Mouse (Mus musculus): Measurements from ENCODE around the gene Slc6a3.
A peak's percentile ranks its signal among the peaks of the same experiment; 100 is the strongest.

Gene Slc6a3

DNA sequence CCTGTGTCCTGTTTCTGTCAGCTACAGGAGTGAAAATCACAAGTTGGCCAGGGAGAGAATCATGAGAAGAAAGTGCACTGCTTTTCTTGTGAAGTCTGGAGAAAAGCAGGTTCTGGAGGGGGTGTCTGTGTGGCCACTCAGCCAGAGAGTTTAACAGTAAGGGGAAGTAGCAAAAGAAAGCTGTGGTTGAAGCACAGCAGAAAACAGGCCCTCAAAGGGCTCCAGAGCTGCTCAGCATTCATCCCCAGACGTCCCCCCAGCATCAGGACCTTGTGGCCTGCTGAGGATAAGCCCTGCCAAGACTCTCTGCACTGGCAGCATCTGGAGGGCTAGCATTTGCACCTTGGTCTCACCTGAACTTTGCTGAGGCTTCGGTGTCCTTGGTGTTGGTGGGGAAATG, 56.0 kb downstream of the Slc6a3 start:
- DNase-seq: no peak

DNA sequence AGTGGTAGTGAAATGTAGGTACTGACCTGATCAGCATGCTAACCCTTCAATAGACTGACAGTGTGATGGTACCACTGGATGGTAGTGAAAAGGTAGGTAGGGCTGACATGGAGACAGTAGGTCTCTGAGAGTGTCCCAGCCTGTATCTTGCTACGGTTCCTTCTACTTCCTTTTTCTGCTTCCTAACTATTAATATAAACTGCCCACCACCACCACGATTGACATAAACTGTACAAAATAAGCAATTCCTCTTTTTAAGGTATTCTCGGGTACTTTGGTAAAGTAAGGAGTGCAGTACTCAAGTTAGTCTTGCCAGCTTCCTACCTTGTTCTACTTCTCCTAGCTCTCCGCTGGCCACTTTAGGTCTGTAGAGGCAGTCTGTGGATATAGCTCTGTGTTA, 59.7 kb downstream of the Slc6a3 start:
- no peak for DNase-seq

DNA sequence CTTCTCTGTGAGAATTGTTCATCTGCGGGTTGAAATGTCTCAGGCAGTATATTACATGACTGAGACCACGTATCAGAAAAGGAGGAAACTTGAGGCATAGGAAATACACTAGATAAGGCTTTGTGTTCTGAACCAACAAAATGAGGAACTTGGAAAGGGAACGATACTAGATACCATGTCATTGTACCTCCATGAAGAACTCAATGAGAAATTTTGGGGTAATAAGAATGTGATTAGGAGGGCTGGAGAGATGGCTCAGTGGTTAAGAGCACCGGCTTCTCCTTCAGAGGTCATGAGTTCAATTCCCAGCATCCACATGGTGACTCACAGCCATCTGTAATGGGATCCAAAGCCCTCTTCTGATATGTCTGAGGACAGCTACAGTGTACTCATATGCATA, 63.7 kb downstream of the Slc6a3 start:
- no peak for DNase-seq

GRCm38 (mm10) chr13:73603046-73603445, 66.5 kb downstream of the Slc6a3 start:
- no peak for DNase-seq

GRCm38 (mm10) chr13:73603522-73604155, 67.1 kb downstream of the Slc6a3 start, which contains the start of gene Clptm1l:
TSS of gene Clptm1l (plus strand) at chr13:73604006.
- peak; percentile 96 for DNase-seq

DNA sequence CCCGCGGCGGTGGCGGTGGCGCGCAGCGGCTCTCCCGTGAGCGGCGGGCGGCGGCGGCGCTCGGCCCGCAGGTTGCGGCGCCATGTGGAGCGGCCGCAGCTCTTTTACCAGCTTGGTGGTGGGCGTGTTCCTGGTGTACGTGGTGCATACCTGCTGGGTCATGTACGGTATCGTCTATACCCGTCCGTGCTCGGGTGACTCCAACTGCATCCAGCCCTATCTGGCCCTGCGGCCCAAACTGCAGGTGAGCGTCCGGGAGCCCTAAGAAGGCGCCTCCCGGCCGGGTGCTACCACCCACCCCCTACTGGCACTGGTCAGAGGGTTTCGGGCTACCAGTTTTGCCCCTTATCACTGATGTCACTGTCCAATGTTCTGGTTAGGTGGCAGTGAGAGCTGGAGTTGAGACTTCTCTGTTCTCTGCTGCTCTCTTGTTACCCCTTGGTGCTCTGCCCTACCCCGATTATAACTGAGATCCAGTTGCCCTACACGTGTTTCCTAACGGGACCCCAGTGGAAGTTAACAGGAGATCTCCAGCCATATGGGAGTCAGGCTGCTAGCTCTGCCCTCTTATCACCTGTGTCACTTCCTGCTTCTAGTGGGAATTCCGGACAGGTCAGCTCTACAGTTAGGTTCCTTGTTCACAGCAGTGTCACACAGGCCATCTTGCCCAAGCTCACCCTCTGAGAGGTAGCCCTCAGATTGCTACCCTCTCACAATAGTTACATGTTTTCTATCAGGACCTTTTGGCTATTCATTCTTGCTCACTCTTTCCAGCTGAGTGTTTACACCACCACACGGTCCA, 67.8 kb downstream of the Slc6a3 start:
- DNase-seq: no peak

DNA sequence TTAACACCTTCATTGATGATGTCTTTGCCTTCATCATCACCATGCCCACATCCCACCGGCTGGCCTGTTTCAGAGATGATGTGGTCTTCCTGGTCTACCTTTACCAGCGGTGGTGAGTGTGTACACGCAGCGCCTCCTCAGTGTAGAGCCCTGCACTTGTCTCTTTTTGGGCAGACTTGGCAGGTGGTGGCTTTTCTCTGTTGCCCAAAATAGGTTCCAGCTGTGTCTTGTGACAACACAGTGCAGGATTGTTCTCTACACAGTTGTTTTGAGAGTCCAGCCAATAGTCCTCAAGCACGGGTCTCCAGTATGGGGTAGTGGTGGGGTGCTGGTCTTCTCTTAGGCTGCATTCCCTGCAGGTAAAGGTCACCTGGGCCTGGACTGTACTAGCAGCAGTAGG, 81.9 kb downstream of the Slc6a3 start:
- DNase-seq: no peak

GRCm38 (mm10) chr13:73620637-73621036, 84.1 kb downstream of the Slc6a3 start:
- no peak for DNase-seq

- no peak for DNase-seq
Measured at GRCm38 (mm10) chr13:73626410-73626744, 89.8 kb downstream of the Slc6a3 start.

DNA sequence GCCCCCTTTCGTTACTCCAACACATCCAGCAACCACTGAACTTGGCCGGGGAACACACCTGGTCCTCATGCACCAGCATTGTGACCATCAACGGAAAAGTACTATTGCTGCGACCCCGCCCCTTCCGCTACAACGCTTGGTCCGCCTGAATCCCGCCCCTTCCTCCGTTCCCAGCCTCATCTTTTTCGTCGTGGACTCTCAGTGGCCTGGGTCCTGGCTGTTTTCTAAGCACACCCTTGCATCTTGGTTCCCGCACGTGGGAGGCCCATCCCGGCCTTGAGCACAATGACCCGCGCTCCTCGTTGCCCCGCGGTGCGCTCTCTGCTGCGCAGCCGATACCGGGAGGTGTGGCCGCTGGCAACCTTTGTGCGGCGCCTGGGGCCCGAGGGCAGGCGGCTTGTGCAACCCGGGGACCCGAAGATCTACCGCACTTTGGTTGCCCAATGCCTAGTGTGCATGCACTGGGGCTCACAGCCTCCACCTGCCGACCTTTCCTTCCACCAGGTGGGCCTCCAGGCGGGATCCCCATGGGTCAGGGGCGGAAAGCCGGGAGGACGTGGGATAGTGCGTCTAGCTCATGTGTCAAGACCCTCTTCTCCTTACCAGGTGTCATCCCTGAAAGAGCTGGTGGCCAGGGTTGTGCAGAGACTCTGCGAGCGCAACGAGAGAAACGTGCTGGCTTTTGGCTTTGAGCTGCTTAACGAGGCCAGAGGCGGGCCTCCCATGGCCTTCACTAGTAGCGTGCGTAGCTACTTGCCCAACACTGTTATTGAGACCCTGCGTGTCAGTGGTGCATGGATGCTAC, 90.4 kb downstream of the Slc6a3 start, which contains the start of gene Tert:
Gene Tert (plus strand): TSS at position 167 of the 805 bp plus-strand sequence.
- peak; percentile 69 for DNase-seq
